Mouse (Mus musculus): ENCODE data around the gene Sh3glb1.

DNA sequence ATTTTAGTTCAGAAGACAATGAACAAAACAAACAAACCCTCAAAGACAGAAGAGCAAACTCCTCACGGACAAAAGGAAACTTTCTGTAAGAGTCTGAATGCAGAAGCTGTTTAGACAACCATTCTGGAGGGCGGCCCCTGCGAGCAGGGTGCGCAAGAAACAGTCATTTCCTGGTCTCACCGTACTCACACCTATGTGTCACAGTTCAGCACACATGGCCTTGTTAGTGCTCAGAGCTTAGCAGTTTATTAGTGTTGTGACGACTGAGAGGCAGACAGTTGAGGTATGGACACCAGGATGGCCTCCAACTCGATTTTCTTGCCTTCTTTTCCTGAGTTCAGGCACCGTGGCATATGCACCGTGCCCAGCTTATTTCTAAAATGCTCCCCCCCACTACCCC, 4.2 kb downstream of the Sh3glb1 start:
- no peak for TF ChIP-seq POLR2A (IDR thresholded peaks at IDR 0.05; ENCODE audit: insufficient read depth, low read depth, low read length)
- no peak for TF ChIP-seq CTCF (IDR thresholded peaks at IDR 0.05; ENCODE audit: insufficient read depth, low read depth, low read length)
